Mouse (Mus musculus): Measurements from ENCODE around the gene Prm3.
A peak's percentile ranks its signal among the peaks of the same experiment; 100 is the strongest.

Gene Prm3

GRCm38 (mm10) chr16:10796034-10796433, 5.3 kb upstream of the Prm3 start, which contains the start of gene Prm2:
TSS of gene Prm2 (minus strand) at chr16:10796134.
- no peak for DNase-seq (ENCODE audit: low spot score)

GRCm38 (mm10) chr16:10788866-10789265, 1.8 kb downstream of the Prm3 start:
- no peak for DNase-seq (ENCODE audit: low spot score)

GRCm38 (mm10) chr16:10788271-10788670, 2.4 kb downstream of the Prm3 start, which contains the start of gene Tnp2:
TSS of gene Tnp2 (minus strand) at chr16:10788660.
- no peak for DNase-seq (ENCODE audit: low spot score)

- no peak for DNase-seq (ENCODE audit: low spot score)
Measured at GRCm38 (mm10) chr16:10787548-10788058, 3.1 kb downstream of the Prm3 start.

GRCm38 (mm10) chr16:10786782-10787547, 3.7 kb downstream of the Prm3 start:
- no peak for DNase-seq (ENCODE audit: low spot score)

GRCm38 (mm10) chr16:10786288-10786687, 4.4 kb downstream of the Prm3 start:
- DNase-seq (ENCODE audit: low spot score): peak; percentile 85

- peak; percentile 88 for DNase-seq (ENCODE audit: low spot score)
Measured at GRCm38 (mm10) chr16:10785371-10786231, 5.1 kb downstream of the Prm3 start, which contains the start of gene Socs1. TSS of gene Socs1 (minus strand) at chr16:10785536.

- peak; percentile 89 for DNase-seq (ENCODE audit: low spot score)
Measured at GRCm38 (mm10) chr16:10784793-10785370, 5.8 kb downstream of the Prm3 start.

GRCm38 (mm10) chr16:10783883-10784792, 6.6 kb downstream of the Prm3 start:
- DNase-seq (ENCODE audit: low spot score): no peak

DNA sequence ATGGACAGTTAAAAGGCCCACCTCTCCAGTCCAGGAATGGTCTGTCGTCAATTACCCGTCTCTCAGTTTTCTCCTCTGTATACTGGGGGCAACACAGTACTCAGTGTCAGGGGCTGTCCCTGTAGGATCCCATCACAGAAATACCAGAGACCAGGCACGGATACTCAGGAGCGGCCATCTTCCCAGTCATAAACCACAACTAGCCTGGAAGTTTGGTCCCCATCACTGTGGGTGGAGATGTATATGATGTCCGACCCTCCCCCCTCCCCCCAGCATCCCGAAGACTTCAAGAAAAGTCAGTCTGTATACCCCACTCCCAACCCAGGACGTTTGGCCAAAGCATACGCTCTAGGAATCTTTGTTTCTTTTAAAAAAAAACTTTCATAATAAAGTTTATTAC, 7.3 kb downstream of the Prm3 start:
- DNase-seq (ENCODE audit: low spot score): no peak

GRCm38 (mm10) chr16:10783152-10783434, 7.6 kb downstream of the Prm3 start:
- DNase-seq (ENCODE audit: low spot score): no peak

- DNase-seq (ENCODE audit: low spot score): no peak
Measured at GRCm38 (mm10) chr16:10782377-10783151, 8.2 kb downstream of the Prm3 start.

DNA sequence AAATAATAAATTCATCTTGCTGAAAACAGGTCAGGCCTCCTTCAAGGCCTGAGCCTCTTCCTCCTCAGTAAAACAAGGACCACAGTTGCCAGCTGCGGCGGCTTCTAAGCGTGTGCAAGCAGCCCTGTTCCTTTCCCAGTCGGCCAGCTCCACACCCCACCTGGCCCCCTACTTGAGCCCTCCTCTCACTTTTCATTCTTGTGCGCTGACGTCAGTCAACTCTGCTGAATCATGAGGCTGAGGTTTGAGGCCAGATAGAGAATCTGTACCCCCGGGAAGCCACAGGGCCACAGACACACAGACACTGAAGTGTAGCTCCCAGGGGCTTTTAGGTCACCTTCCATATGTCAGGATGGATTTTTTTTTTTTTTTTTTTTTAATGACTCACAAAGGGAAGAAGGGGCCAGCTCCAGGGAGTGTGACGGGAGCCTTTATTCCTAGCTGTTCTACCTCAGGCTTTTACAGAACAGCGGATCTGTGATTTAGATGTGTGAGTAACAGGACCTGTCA, 8.8 kb downstream of the Prm3 start:
- DNase-seq (ENCODE audit: low spot score): no peak

- no peak for DNase-seq (ENCODE audit: low spot score)
Measured at GRCm38 (mm10) chr16:10780631-10781120, 10.0 kb downstream of the Prm3 start.

DNA sequence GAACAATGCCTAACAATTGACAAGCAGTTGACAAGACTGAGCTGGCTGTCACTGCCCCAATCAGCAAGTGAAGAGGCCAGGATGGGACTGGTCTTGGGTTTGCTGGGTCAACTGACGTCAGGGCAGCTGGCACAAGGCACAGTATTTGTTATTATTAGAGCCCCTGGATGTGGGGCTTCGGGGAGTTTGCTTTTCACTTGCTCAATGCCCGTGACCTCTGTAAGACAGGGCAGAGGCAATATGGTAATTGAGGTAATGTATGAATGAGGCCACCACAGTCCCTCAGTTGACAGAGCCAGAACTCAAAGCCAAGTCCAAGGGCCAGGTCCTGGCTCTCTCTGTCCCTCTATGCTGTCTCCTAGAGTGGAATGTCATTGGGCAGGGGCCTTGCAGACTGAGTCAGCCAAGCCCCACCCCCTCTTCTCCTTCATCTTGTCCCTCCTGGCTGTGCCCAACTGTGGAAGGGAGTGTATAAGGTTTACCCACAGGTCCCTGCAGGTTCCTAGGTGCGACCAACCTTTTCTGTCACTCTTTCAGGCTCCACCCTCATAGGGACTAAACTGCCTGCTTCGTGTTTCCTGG, 13.0 kb downstream of the Prm3 start:
- DNase-seq (ENCODE audit: low spot score): no peak

DNA sequence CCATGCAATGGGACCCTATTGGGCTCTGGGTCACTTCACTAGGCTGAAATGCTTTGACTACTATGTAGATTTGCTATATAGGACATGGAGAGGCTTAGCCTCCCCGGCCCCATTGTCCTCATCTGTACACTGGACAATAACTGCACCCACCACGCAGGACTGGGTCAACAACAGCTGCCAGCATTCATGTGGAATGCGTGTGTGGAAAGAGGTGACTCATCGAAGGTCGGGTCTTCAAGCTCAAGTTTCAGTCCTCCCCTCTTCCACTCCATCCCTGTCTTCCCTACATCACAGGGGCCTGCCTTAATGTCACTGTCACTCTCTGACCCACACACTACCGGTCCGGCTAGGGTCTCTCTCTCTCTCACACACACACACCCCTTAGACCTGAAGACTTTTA, 14.4 kb downstream of the Prm3 start:
- DNase-seq (ENCODE audit: low spot score): no peak

DNA sequence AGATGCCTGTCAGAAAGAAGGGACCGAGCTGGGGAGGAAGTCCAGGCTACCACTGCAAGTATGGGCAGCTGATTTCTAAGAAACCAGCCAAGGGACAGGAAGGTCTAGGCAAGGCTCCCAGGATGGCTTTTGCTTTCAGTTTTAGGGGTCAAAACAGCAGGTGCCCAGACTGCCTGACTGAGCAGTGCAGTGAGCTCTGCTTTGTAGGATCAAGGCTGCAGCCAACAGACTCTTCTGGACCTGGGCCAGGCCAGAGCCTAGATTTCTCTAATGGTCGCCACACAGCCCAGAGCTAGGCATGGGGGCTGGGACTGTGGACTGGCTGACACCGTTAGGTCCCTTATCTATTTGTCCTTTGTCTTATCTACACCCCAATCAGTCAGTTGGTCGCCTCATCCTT, 16.0 kb downstream of the Prm3 start:
- no peak for DNase-seq (ENCODE audit: low spot score)

- DNase-seq (ENCODE audit: low spot score): no peak
Measured at GRCm38 (mm10) chr16:10773543-10773942, 17.2 kb downstream of the Prm3 start.

DNA sequence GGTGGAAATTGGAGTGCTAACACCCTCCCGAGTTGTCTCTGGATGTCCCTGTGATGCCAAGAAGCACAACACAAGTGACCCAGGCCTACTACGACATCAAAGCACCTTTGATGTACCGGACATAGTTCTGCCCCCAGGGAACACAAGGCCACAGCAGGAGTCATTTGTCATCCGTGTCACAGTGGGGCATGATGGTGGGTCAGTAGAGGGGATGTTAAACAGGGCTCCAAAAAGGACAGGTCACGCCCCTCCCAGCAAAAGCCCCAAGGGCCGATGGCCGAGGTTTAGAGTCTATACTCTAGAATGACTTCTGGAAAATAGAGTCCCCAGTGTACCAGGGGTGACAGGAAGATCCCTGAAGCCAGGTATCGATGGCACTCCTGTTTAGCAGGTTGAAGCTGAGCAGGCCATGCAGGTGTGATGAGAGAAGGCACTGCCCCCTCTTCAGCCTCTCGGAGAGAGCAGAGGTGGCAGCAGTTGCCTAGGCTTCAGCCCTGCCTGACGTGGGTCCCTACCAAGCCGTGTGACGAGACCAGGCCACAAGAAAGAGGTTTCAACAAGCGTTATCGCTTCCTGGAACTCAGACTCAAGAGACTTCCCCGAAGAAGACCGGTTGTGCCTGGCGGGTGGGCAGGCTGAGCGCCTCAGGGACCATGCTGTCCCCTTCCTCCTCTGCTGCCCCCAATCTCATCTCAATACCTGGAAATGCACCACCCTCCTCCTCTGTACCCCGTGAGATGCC, 18.8 kb downstream of the Prm3 start:
- no peak for DNase-seq (ENCODE audit: low spot score)

Data from testis, postnatal 14 days (tissue).